Mouse (Mus musculus): ENCODE measurements at regions not wholly inside any gene's neighbourhood (a gene's known extent, or its start where the extent isn't known, plus 50 kb on each side); places are given as distances from the start of the nearest gene placed in this dataset.

GRCm38 (mm10) chr10:122534714-122535113, 86.4 kb downstream of the Avpr1a start:
- Histone ChIP-seq H3K9me3 (replicated peaks; ENCODE audit: low read length) (no peaks in the 10 kb centered on the region), H3K4me3 (replicated peaks in 1 of 3; ENCODE audit: low read depth in 2 of 3, low read length in 2 of 3, poor library complexity in 1 of 3) (no peak overlapping the region), H3K36me3 (replicated peaks in 1 of 2; ENCODE audit: control insufficient read depth in 1 of 2, insufficient read depth in 1 of 2, low read length in 1 of 2) (no peaks in the 10 kb centered on the region), H3K27ac (ENCODE audit: insufficient read depth, low read depth) (no peak overlapping the region), H3K4me2 (ENCODE audit: insufficient read depth, low read depth, poor library complexity, severe bottlenecking) (no peak overlapping the region), H3K4me1 (ENCODE audit: control insufficient read depth in 1 of 2, insufficient read depth in 2 of 2) (peaks cover 0 to 24% of the 10 kb centered on the region in 2 experiments; a peak in 2 of 4 replicates), H3K9ac (ENCODE audit: insufficient read depth, low read depth) (no peak overlapping the region), H3K79me2 (replicated peaks; ENCODE audit: control insufficient read depth, extremely low read depth, insufficient read depth, poor library complexity, severe bottlenecking) (no peaks in the 10 kb centered on the region), H3K27me3 (replicated peaks) (no peaks in the 10 kb centered on the region)
- dilution Hi-C loops (cut with MboI; ENCODE audit: extremely low pct_ligation_motif_present, extremely low pct_unique_long_range_greater_than_20kb, low sequenced_read_pairs), result no loop called here
- TF ChIP-seq JUN (IDR thresholded peaks at IDR 0.05; ENCODE audit: insufficient read depth, low read depth, low read length) (no peak), RCOR1 (conservative IDR thresholded peaks at IDR 0.05; ENCODE audit: low read depth, low read length) (no peak), SMC3 (IDR thresholded peaks at IDR 0.05; ENCODE audit: low read depth, low read length) (no peak), POLR2AphosphoS2 (IDR thresholded peaks at IDR 0.05; ENCODE audit: low read depth, low read length) (no peak), SIN3A (IDR thresholded peaks at IDR 0.05; ENCODE audit: low read length) (no peak), MAX (IDR thresholded peaks at IDR 0.05; ENCODE audit: low read length) (no peak), UBTF (IDR thresholded peaks at IDR 0.05; ENCODE audit: low read depth, low read length) (no peak), POLR2A (IDR thresholded peaks at IDR 0.05; ENCODE audit: low read depth, low read length) (no peak), TBP (conservative IDR thresholded peaks at IDR 0.05; ENCODE audit: low read depth, low read length) (no peak), MEF2A (IDR thresholded peaks at IDR 0.05; ENCODE audit: borderline replicate concordance, low read depth, low read length) (no peak), CTCF (conservative IDR thresholded peaks at IDR 0.05 in 1 of 2, IDR thresholded peaks at IDR 0.05 in 1 of 2; ENCODE audit: low read depth in 2 of 2, low read length in 2 of 2) (no peak), EP300 (IDR thresholded peaks at IDR 0.05; ENCODE audit: low read length) (no peak)
- DNase-seq (ENCODE audit: extremely low read depth), result no peak
- in situ Hi-C loops (cut with MboI; ENCODE audit: low pct_ligation_motif_present, low pct_unique_long_range_greater_than_20kb, low sequenced_read_pairs), result loop anchor here (25.0 kb wide), 1 partner anchor 847 kb away; no protein-coding TSS in a partner anchor

- Histone ChIP-seq H3K36me3 (replicated peaks in 1 of 2; ENCODE audit: control insufficient read depth in 1 of 2, insufficient read depth in 1 of 2, low read length in 1 of 2) (no peaks in the 10 kb centered on the region), H3K27me3 (replicated peaks) (no peaks in the 10 kb centered on the region), H3K27ac (ENCODE audit: insufficient read depth, low read depth) (no peak overlapping the region), H3K79me2 (replicated peaks; ENCODE audit: control insufficient read depth, extremely low read depth, insufficient read depth, poor library complexity, severe bottlenecking) (no peaks in the 10 kb centered on the region), H3K4me3 (replicated peaks in 1 of 3; ENCODE audit: low read depth in 2 of 3, low read length in 2 of 3, poor library complexity in 1 of 3) (no peak overlapping the region), H3K9ac (ENCODE audit: insufficient read depth, low read depth) (no peak overlapping the region), H3K9me3 (replicated peaks; ENCODE audit: low read length) (no peaks in the 10 kb centered on the region), H3K4me2 (ENCODE audit: insufficient read depth, low read depth, poor library complexity, severe bottlenecking) (no peak overlapping the region), H3K4me1 (ENCODE audit: control insufficient read depth in 1 of 2, insufficient read depth in 2 of 2) (peaks cover 0 to 24% of the 10 kb centered on the region in 2 experiments; a peak in 2 of 4 replicates)
- in situ Hi-C loops (cut with MboI; ENCODE audit: low pct_ligation_motif_present, low pct_unique_long_range_greater_than_20kb, low sequenced_read_pairs), result loop anchor here (25.0 kb wide), 1 partner anchor 848 kb away; no protein-coding TSS in a partner anchor
- TF ChIP-seq CHD1 (IDR thresholded peaks at IDR 0.05; ENCODE audit: low read depth, low read length) (no peak), USF1 (IDR thresholded peaks at IDR 0.05; ENCODE audit: low read depth, low read length) (no peak), KAT2A (IDR thresholded peaks at IDR 0.05; ENCODE audit: insufficient replicate concordance, low read length) (no peak), MEF2A (IDR thresholded peaks at IDR 0.05; ENCODE audit: borderline replicate concordance, low read depth, low read length) (no peak), RAD21 (IDR thresholded peaks at IDR 0.05; ENCODE audit: low read depth, low read length) (no peak)
- dilution Hi-C loops (cut with MboI; ENCODE audit: extremely low pct_ligation_motif_present, extremely low pct_unique_long_range_greater_than_20kb, low sequenced_read_pairs), result no loop called here
- no peak for DNase-seq (ENCODE audit: extremely low read depth)
Measured at GRCm38 (mm10) chr10:122535137-122535536, 86.8 kb downstream of the Avpr1a start.
